Mouse (Mus musculus): ENCODE results near the gene Dpf3.

DNA sequence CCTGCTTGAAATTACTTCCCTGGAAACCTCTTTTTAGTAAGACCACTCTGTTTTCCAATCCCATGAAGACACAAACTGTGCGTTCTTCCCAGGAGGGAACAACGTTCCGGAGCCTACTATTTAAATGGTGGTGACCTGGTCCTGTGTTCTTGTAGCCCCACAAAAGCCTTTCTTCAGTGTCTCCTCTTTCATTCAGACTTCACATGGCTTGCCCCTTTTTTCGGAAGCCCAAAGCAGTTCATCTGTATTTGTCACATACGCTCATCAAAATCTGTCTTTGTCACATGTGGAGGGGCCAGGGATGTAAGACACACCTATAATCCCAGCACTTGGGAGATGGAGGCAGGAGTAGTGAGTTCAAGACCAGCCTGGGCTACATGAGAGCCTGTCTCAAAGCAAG, 73.8 kb downstream of the Dpf3 start:
- TF ChIP-seq GATA1 (IDR thresholded peaks at IDR 0.05; ENCODE audit: borderline replicate concordance, low read length), result no peak
- TF ChIP-seq FLI1 (IDR thresholded peaks at IDR 0.05; ENCODE audit: low read length), result no peak
